In genomic region chr4:58574024-58574423, GRCm38 (mm10) we compare ENCODE assay signal across 15 mouse cellular contexts.
"Had no signal": no experiment of that assay in that cellular context is flagged by ENCODE, and none has a peak within 500 bp of the region (broad histone marks: within the 10 kb centered on the region; RNA-seq: fewer than 3 reads in every experiment).

No protein-coding gene starts in this region.

- H3K36me3 ChIP-seq: kidney, embryonic 15.5 days; limb, embryonic 10.5 days; midbrain, embryonic 12.5 days; neural tube, embryonic 15.5 days had no signal

- H3K9ac ChIP-seq: kidney, embryonic 15.5 days; lung, embryonic 14.5 days; midbrain, embryonic 12.5 days; neural tube, embryonic 15.5 days had no signal

- H3K27ac ChIP-seq: kidney, embryonic 15.5 days; limb, embryonic 10.5 days; macrophage; midbrain, embryonic 12.5 days; neural tube, embryonic 15.5 days had no signal

- H3K4me1 ChIP-seq: megakaryocyte, embryonic 14.5 days; neural tube, embryonic 15.5 days had no signal

- H3K4me2 ChIP-seq: kidney, embryonic 15.5 days; liver, embryonic 11.5 days; lung, embryonic 14.5 days; midbrain, embryonic 12.5 days; neural tube, embryonic 15.5 days had no signal

- H3K4me3 ChIP-seq: kidney, embryonic 15.5 days; limb, embryonic 10.5 days; megakaryocyte, embryonic 14.5 days; midbrain, embryonic 12.5 days; neural tube, embryonic 15.5 days had no signal

- H3K9me3 ChIP-seq: kidney, embryonic 15.5 days; limb, embryonic 10.5 days; megakaryocyte, embryonic 14.5 days; midbrain, embryonic 12.5 days; neural tube, embryonic 15.5 days had no signal

- DNase-seq: kidney, adult 2 months; kidney, postnatal 14 days; lung, embryonic 14.5 days; lung, postnatal 14 days; right cerebral cortex, adult 18-20 months; right cerebral cortex, postnatal 25 days; thymus, adult 2 months; thymus, postnatal 25 days had no signal

- H3K27me3 ChIP-seq: kidney, embryonic 15.5 days; midbrain, embryonic 12.5 days; neural tube, embryonic 15.5 days had no signal
